Mouse (Mus musculus) megakaryocyte, embryonic 14.5 days (primary cell): ENCODE measurements around the gene Mturn.

Experiments used
- FLI1 ChIP-seq: IDR thresholded peaks from 2 replicates; pipeline ENCODE4 v1.6.1; 2012; ENCODE audit warnings: low read length, inconsistent platforms, mixed read lengths
- GATA1 ChIP-seq: IDR thresholded peaks from 3 replicates; pipeline ENCODE4 v1.6.1; 2012; ENCODE audit warnings: mixed read lengths, low read length, inconsistent platforms, borderline replicate concordance

DNA sequence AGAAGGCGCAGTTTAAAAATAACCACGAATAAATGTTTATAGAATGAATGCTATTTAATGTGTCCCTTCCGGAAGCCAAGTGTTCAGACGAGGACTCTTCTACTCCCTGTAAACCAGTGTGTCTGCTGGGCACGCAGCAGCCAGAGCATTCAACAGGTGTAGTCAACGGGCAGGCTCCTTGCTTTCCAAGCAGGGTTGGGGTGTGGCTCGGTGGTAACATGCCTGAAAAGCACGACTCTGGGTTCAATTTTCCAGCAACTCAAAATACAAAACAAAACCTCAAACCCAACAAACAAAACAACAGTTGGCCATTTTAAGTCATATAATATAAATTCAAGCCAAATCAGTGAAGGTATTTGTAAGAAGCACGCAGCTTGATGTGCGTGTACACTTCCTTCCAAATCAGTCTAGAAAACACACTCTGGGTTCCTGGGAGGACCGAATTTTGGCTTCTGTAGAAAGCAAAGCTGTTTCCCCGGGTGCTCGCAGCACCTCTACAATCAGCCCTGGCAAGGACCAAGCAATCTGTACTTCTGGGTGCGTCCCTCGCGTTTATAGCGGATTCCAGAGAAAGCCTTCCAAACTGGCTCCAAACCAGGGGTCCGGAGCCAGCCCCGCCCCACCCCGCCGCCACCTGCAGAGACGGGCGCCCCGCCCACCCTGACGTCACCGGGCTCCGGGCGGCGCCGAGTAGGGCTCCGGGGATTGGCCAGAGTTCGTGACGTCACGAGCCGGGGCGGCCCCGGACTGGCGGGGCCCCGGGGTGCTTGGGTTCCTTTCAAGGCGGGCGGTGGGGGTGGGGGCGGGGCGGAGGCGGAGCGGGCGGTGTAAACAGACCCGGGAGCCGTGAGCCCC, at the start of gene Mturn:
- TF ChIP-seq GATA1 = no peak
- no peak for TF ChIP-seq FLI1
